Mouse (Mus musculus) mouse embryonic stem cell (cell line): ENCODE data around the gene Daam1.

Experiments
- in situ Hi-C, 2 experiments: fragments of 300-500 bp; cut with MboI; formaldehyde crosslinking; loops; 1 replicate in 1 of 2; 3 replicates in 1 of 2; pipeline ENCODE4 v1.14.3; 2019 to 2020; ENCODE audit warnings: low sequenced_read_pairs in 2 of 2, low pct_unique_long_range_greater_than_20kb in 1 of 2, mixed read lengths in 1 of 2; ENCODE audit not compliant: unreplicated experiment in 1 of 2

Gene Daam1

DNA sequence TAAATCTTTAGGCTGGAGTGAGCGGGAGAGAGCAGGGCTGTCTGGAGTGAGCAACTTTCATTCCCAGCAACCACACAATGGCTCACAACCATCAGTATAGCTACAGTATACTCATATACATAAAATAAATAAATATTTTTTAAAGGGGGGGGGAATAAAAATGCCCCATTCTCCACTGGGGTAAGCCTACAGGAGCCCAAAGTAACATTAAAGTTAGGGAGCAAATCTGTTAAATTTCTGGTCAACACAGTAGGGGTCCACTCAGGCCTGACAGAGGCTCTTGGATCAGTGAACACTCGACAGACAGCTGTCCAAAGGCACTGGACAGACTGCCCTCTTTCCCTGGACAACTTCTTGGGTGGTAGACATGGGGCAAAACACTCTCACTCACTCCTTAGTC lies 168.8 kb downstream of the Daam1 start:
- in situ Hi-C loops = no loop called here

DNA sequence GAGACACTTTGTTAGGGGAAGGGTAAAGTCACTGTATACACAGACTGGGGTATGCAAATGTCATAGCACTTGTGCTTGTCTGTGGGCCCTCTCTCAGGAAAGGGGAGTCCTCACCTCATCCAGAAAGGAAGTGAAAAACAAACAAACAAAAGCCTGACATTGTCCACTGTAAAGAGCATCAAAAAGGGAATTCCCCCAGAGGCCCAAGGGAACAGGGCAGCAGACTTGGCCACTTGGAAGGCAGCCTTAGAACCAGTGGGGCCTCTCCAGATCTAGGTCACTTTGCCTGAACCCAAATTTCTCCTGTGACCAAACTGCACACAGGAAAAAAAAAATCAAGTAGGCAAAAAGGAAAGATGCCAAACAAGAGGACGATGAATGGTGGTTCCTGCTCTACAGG lies 170.9 kb downstream of the Daam1 start:
- in situ Hi-C loops = no loop called here

- in situ Hi-C loops = no loop called here
These were observed 174.4 kb downstream of the Daam1 start for GRCm38 (mm10) chr12:72005307-72005706.

DNA sequence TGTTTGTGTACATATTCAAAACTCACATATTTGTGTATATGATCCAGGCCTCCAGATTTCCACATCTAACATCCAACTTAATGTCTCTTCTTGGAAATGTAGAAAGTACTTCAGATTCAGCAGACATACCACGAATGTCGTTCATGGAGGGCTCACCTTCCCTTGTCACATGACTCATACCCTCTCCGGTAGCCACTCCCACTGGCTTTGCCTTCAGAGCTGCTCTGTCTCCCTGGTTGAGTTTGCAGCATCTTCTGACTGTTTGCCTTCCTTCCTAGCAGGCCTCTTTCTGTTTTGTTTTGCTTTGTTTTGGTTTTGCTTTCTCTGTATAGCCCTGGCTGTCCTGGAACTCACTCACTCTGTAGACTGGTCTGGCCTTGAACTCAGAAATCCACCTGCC lies 176.8 kb downstream of the Daam1 start:
- in situ Hi-C loops = no loop called here

DNA sequence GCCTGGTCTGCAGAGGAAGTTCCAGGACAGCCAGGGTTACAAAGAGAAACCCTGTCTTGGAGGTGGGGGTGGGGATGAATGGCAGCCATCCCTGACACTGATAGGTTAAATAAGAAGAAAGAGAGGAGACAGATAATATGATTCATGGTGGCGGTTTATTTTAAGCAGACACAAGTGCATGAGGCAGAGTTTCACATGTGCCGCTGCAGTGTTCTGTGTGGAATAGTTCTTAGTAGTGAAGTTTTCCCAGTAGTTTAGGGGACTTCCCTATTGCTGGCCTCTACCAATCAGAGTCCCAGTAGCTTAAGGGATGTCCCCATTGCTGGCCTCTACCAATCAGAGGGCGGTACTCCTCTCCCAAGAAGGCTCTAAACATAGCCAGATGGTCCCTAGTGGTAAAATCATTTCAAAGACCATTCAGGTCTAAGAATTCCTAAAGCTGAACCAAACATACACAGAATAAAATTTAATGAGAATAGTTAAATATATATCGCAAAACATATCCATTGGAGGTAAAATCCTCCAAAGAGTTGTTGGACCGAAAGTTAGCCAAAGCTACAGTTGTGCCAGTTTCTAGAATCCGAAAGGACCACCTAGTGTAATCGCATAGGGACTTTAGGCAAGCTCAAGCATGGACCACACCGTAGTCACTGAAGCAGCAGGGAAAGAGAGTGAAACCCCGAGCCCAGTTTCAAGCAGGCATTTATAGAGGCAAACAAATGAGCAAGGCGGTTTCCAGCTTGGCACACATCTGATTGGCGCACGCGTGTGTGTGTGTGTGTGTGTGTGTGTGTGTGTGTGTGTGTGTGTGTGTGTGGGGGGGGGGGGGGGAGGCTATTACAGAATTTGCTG lies 178.4 kb downstream of the Daam1 start:
- in situ Hi-C loops = no loop called here

- in situ Hi-C loops = no loop called here
These were observed 180.5 kb downstream of the Daam1 start for GRCm38 (mm10) chr12:72011404-72011803.

DNA sequence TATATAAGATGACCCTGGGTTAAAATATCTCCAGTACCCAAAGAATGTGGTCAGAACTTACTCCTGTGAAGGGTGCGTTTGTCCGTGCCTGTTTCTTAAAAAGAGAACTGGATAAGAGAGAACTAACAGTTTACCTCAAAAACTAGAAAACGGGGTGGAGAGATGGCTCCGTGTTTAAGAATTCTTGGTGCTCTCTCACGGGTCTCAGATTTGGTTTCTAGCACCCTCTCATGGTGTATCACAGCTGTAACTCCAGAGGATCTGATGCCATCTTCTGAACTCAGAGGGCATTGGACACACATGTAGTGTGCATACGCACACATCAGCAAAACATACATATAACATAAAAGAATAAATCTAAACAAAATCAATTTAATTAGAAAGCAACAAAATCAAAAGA lies 181.2 kb downstream of the Daam1 start:
- in situ Hi-C loops = no loop called here

DNA sequence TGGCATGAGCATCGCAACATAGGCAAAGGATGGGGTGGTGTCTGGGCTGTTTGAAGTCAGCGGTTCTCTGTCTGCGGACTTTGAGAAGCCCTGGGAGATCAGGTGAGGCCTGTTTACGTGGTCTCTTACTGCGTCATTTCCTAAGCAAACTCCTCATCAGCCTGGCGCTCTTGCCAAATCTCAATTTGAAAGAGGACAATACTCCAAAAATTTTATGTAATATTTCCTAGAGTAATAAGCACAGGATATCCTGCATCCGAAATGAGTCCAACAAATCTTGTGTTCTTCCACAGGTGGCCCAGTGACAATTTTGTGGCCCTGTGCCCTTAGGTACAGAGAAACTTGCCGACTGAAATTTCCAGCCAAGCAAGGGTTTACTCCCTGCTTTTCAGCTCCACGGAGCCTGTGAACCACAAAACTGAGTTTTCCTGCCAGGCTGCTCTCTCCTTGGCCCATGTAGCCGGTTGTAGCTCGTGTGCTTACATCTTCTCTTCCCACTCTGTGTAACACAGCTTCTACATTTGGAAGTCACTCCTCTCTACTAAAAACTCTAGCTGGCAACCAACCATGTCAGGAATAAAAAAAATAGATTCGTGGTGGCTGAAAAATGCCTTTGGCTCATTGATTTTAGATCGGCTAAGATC lies 183.0 kb downstream of the Daam1 start:
- in situ Hi-C loops = no loop called here

DNA sequence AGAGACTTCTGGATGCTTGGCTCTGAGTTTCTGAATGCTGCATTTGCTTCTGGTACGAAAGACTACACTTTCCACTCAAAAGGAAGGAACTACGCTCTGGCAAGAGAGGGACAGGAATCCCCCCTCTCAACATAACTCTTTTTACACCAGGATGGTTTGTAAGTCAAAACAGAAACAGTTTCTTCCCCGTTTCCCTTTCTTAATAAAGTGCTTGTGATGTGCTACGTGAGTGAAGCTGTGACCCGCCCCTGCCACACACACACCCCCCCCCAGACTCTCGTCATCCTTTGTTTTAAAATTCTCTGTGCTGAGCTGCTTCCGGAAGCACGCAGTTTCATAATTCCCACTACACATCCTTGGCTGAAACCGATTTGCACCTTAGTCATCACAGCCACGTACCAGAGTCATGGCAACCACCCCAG lies 183.5 kb downstream of the Daam1 start:
- in situ Hi-C loops = no loop called here

- in situ Hi-C loops = no loop called here
These were observed 184.4 kb downstream of the Daam1 start for GRCm38 (mm10) chr12:72015296-72015695.

DNA sequence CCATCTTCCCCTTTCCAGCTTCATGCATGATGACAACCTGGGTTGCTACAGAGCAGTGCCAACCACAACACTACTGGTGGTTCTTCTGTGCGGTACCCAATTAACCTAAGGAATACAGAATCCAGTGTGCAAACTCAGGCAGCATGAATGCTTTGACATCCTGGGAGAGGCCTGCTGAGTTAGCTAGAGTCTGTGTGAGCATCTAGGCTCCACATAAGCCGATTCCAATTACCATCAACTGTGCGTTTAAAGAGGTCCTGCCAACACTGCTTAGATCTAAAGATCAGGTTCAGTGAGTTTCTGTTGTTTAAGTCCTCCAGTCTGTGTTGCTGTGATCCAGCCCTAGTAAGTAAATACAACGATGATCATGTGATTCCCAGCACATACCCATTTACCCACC lies 189.4 kb downstream of the Daam1 start:
- in situ Hi-C loops = no loop called here

DNA sequence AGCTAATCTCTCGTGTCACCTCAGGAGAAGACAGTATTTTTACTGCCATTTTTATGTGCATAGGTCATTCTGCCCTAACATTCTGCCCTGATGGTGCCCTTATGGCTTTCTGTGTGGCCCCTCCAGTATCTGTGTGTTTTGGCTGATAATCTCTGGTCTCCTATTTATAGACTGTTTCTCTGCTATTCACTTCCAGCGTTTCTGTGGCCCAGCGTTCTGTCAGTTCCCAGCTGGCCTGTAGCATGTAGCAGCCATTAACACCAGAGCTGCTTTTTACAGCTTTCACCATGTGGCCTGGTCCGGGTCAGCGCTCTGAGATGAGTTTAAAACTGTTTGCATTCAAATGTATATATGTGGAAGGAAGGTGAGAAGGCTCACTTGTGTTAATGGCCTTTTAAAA lies 190.7 kb downstream of the Daam1 start:
- in situ Hi-C loops = no loop called here

- in situ Hi-C loops = no loop called here
These were observed 191.9 kb downstream of the Daam1 start for GRCm38 (mm10) chr12:72022790-72023189.

DNA sequence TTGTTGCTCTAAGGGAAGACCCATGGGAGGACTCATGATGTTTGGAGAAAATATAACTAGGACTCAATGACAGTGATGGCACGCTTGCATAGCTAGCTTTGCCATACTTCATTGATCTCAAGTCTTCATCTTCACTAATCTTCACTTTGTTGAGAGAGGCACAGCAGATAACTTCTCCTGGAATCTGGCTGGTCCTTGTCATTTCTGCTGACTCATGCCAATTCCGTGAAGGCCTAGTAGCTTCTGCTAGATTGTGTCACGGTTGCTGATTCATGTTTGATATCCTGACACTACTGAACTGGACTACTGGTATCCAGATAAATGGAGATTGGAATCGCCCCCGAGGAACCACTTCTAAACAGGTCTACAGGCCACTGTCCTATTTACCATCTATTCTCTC lies 192.7 kb downstream of the Daam1 start:
- in situ Hi-C loops = no loop called here

- in situ Hi-C loops = loop anchor here in 1 of 2 experiments (25.0 kb wide), 1 partner anchor 263 kb away; no protein-coding TSS in a partner anchor
These were observed 194.5 kb downstream of the Daam1 start for GRCm38 (mm10) chr12:72025275-72025795.

GRCm38 (mm10) chr12:72031171-72031570 lies 200.3 kb downstream of the Daam1 start:
- in situ Hi-C loops = loop anchor here (10.0 to 25.0 kb wide), 2 partner anchors 256 to 269 kb away; no protein-coding TSS in a partner anchor

DNA sequence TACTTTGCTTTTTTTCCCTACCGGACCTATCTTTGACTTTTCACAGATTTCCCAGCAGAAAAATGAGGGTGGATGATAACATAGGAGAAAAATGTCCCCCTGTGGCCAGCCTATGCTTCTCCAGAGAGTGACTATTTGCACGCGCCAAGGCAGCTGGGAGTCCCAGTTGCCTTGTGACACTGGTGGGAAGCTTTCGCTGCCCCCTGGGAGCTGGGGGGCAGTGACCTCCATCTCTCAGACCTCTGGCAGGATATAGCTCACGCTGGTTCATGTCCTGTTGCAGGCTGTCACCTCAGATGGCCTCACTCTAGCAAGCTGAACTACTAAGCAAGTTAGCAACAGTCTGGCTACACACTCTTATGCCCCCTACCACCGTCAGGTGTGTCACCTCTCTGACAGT lies 200.9 kb downstream of the Daam1 start:
- in situ Hi-C loops = loop anchor here (10.0 to 25.0 kb wide), 2 partner anchors 257 to 269 kb away; no protein-coding TSS in a partner anchor

GRCm38 (mm10) chr12:72036097-72036661 lies 205.3 kb downstream of the Daam1 start:
- in situ Hi-C loops = loop anchor here (10.0 to 25.0 kb wide), 2 partner anchors 261 to 274 kb away; no protein-coding TSS in a partner anchor

DNA sequence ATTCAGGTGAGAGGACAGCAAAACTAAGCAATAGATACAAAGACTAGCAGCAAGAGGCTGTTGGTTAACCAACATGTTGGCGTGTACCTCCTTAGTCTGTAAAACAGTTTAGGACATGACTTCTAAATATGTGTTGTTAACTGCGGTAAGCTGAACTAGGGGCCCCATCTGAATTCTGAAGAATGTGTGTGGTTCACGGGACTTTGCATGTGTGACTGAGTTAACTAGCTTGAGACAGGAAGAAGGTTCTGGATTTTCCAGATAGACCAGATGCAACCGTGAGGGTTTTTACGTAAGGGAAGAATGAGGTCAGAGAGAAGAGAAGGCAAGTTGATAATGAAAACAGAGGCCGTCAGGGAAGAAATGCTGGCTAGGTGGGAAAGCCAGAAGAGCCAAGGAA lies 206.2 kb downstream of the Daam1 start:
- in situ Hi-C loops = loop anchor here (10.0 to 25.0 kb wide), 2 partner anchors 262 to 275 kb away; no protein-coding TSS in a partner anchor
